Mouse (Mus musculus): Measurements from ENCODE around the gene Trem3.

DNA sequence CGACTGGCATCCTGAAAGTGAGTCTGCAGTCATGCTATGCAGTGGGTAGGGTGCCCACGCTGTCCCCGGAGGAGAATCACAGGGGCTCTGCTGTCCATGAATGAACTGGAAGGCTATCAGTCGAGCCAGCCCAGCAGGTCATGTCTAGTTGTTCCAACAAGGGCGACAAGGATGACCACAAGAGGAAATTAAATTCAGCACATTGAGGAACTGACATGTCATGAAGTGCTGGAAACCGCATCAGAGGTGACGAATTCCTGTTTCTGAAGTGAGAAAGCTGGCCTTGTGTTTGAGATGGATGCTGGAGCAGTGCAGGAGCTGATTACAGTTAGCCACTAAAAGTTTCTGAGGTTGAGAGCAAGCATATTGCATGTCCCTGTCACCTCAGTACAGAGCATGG is 16.9 kb upstream of the Trem3 start:
- TF ChIP-seq CTCF (IDR thresholded peaks at IDR 0.05; ENCODE audit: low read depth) (no peak), EP300 (IDR thresholded peaks at IDR 0.05; ENCODE audit: low read depth) (no peak)

All from heart, postnatal 0 days (tissue).